Mouse (Mus musculus): ENCODE measurements around the gene Stx12.

GRCm38 (mm10) chr4:132805599-132806197, 78.6 kb downstream of the Stx12 start:
- TF ChIP-seq FLI1 (IDR thresholded peaks at IDR 0.05; ENCODE audit: low read length) (no peak), GATA1 (IDR thresholded peaks at IDR 0.05; ENCODE audit: borderline replicate concordance, low read length) (no peak)
